12 mouse cellular contexts compared by ENCODE assay signal in genomic region chr2:30918780-30919329, GRCm38 (mm10). TPM values are rescaled to one million over a fixed set of nuclear protein-coding genes. Genes with fewer than 3 reads are reported as not detected.
A peak's percentile ranks its signal among the peaks of the same experiment; 100 is the strongest.
DNase-seq lines count a peak whose midpoint lies in the region; ATAC-seq and TF ChIP-seq lines count a peak whose summit lies in the region.
"Had no signal": no experiment of that assay in that cellular context is flagged by ENCODE, and none has a peak within 500 bp of the region (broad histone marks: within the 10 kb centered on the region; RNA-seq: fewer than 3 reads in every experiment).

No protein-coding gene starts in this region.

- no peaks in the 10 kb centered on the region for H3K27me3 ChIP-seq in hindbrain, embryonic 10.5 days (ENCODE audit: insufficient read depth, poor library complexity, severe bottlenecking)
- H3K27me3 ChIP-seq in hindbrain, postnatal 0 days (ENCODE audit: insufficient read depth, low read length), result no peaks in the 10 kb centered on the region
- H3K27me3 ChIP-seq in C2C12 (ENCODE audit: control insufficient read depth, insufficient read depth, insufficient read length), result no peaks in the 10 kb centered on the region
- no peaks in the 10 kb centered on the region for H3K27me3 ChIP-seq in kidney, embryonic 16.5 days (ENCODE audit: insufficient read depth, low read length)
- H3K27me3 ChIP-seq: hindbrain, embryonic 13.5 days; limb, embryonic 13.5 days; Patski had no signal

- H3K79me3 ChIP-seq in C2C12 (ENCODE audit: low read depth), result no peaks in the 10 kb centered on the region

- H3ac ChIP-seq in C2C12 (ENCODE audit: control insufficient read depth, insufficient read length, low read depth), result no peak overlapping the region

- H3K9ac ChIP-seq in hindbrain, postnatal 0 days (replicated peaks; ENCODE audit: low read length), result no peak overlapping the region
- no peak overlapping the region for H3K9ac ChIP-seq in kidney, embryonic 16.5 days (replicated peaks; ENCODE audit: low read length)
- H3K9ac ChIP-seq: hindbrain, embryonic 13.5 days had no signal

- H3K79me2 ChIP-seq in C2C12 (ENCODE audit: control insufficient read depth, insufficient read depth), result no peaks in the 10 kb centered on the region

- no peaks in the 10 kb centered on the region for H3K9me3 ChIP-seq in hindbrain, embryonic 10.5 days
- no peaks in the 10 kb centered on the region for H3K9me3 ChIP-seq in hindbrain, postnatal 0 days (ENCODE audit: low read length)
- no peaks in the 10 kb centered on the region for H3K9me3 ChIP-seq in kidney, embryonic 16.5 days (ENCODE audit: low read length)
- H3K9me3 ChIP-seq: hindbrain, embryonic 13.5 days; limb, embryonic 13.5 days had no signal

- no peak overlapping the region for H3K4me2 ChIP-seq in hindbrain, postnatal 0 days (ENCODE audit: low read depth, low read length)
- H3K4me2 ChIP-seq in kidney, embryonic 16.5 days (replicated peaks; ENCODE audit: low read depth, low read length), result no peak overlapping the region
- H3K4me2 ChIP-seq: hindbrain, embryonic 13.5 days; limb, embryonic 13.5 days had no signal

- TF ChIP-seq CTCF in hindbrain, postnatal 0 days (IDR thresholded peaks at IDR 0.05; ENCODE audit: low read depth), result no peak
- no peak for TF ChIP-seq CTCF in C2C12 (IDR thresholded peaks at IDR 0.05; ENCODE audit: control insufficient read depth, insufficient read depth, insufficient read length)

- H3K36me3 ChIP-seq in hindbrain, embryonic 10.5 days, result no peaks in the 10 kb centered on the region
- no peaks in the 10 kb centered on the region for H3K36me3 ChIP-seq in hindbrain, postnatal 0 days (ENCODE audit: insufficient read depth, low read length)
- H3K36me3 ChIP-seq in C2C12 (ENCODE audit: control insufficient read depth, insufficient read depth), result no peaks in the 10 kb centered on the region
- H3K36me3 ChIP-seq in kidney, embryonic 16.5 days (ENCODE audit: insufficient read depth, low read length), result no peaks in the 10 kb centered on the region
- H3K36me3 ChIP-seq: hindbrain, embryonic 13.5 days; limb, embryonic 13.5 days had no signal

- H3K4me1 ChIP-seq in hindbrain, embryonic 10.5 days (replicated peaks), result peaks cover 30% of the 10 kb centered on the region
- no peaks in the 10 kb centered on the region for H3K4me1 ChIP-seq in hindbrain, postnatal 0 days (ENCODE audit: insufficient read depth, low read length)
- H3K4me1 ChIP-seq in kidney, embryonic 16.5 days (ENCODE audit: insufficient read depth, low read length), result peaks cover 8% of the 10 kb centered on the region; the same call in 1 of the 2 replicates

- H3K4me3 ChIP-seq in hindbrain, embryonic 10.5 days, result no peak overlapping the region
- no peak overlapping the region for H3K4me3 ChIP-seq in hindbrain, postnatal 0 days (ENCODE audit: low read length)
- no peak overlapping the region for H3K4me3 ChIP-seq in C2C12 (ENCODE audit: insufficient read depth, poor library complexity, severe bottlenecking)
- H3K4me3 ChIP-seq in kidney, embryonic 16.5 days (ENCODE audit: low read length), result no peak overlapping the region
- H3K4me3 ChIP-seq: hindbrain, embryonic 13.5 days; limb, embryonic 13.5 days had no signal

- DNase-seq in hindbrain, embryonic 10.5 days (ENCODE audit: low spot score), result peak; percentile 50
- DNase-seq in hindbrain, postnatal 0 days (ENCODE audit: low spot score), result no peak
- DNase-seq in embryo, embryonic 10 days (ENCODE audit: low spot score), result peak; percentile 69
- DNase-seq in T-cell, adult 2 months (ENCODE audit: low spot score), result no peak
- DNase-seq in gastrocnemius, adult 18-20 months (ENCODE audit: low spot score), result no peak
- no peak for DNase-seq in left cerebral cortex, adult 11 months (ENCODE audit: low spot score)
- DNase-seq: thymus, postnatal 14 days had no signal

- ATAC-seq in hindbrain, postnatal 0 days, result no peak
- ATAC-seq in kidney, embryonic 16.5 days (ENCODE audit: low FRiP score, low TSS enrichment), result peak; percentile 57; the same call in 1 of the 2 replicates
- ATAC-seq: Patski had no signal

- WGBS in hindbrain, embryonic 10.5 days, result 54% methylated on average over 8 of the region's 8 CpGs
- 61% methylated on average over 8 of the region's 8 CpGs for WGBS in hindbrain, postnatal 0 days
- 45% methylated on average over 8 of the region's 8 CpGs for WGBS in kidney, embryonic 16.5 days

- H3K27ac ChIP-seq in hindbrain, embryonic 10.5 days, result peak overlapping the region; percentile 60
- H3K27ac ChIP-seq in hindbrain, postnatal 0 days, result no peak overlapping the region
- peak overlapping the region; percentile 45 for H3K27ac ChIP-seq in kidney, embryonic 16.5 days (ENCODE audit: low read length)
- H3K27ac ChIP-seq: hindbrain, embryonic 13.5 days; limb, embryonic 13.5 days had no signal

TF ChIP-seq in C2C12, 6 proteins besides CTCF, POLR2A, EP300 and RAD21:
- TF ChIP-seq FOSL1 (IDR thresholded peaks at IDR 0.05; ENCODE audit: insufficient read depth, low read length, poor library complexity, severe bottlenecking) (no peak), MYOG (IDR thresholded peaks at IDR 0.05; ENCODE audit: control insufficient read depth, extremely low read depth, insufficient read length) (no peak), CEBPB (IDR thresholded peaks at IDR 0.05; ENCODE audit: low read depth) (no peak), MAX (IDR thresholded peaks at IDR 0.05) (no peak), USF1 (IDR thresholded peaks at IDR 0.05; ENCODE audit: low read depth) (no peak), MYOD1 (IDR thresholded peaks at IDR 0.05; ENCODE audit: control insufficient read depth, insufficient read length, low read depth) (peak; percentile 23)

RNA-seq across cellular contexts. Expression of gene Ptges, which starts 10.8 kb away (rescaled TPM):
- polyA plus RNA-seq in hindbrain, embryonic 10.5 days (2016; fragmentation: Nextera tagmentation; extraction: Ambion mirVana), result 10.8 and 13.3 TPM in 2 replicates
- total RNA-seq in hindbrain, postnatal 0 days (2014; rRNA removed), result 3.6 and 13.3 TPM in 2 replicates
- 8.4 and 9.0 TPM in 2 replicates for polyA plus RNA-seq in hindbrain, postnatal 0 days (2015; fragmentation: Nextera tagmentation; extraction: Ambion mirVana)
- 0.70 TPM for polyA plus RNA-seq in C2C12 (2012; fragmentation: generic; extraction: Trizol)
- polyA plus RNA-seq in kidney, embryonic 16.5 days (2015; fragmentation: Nextera tagmentation; extraction: Ambion mirVana), result 19.1 and 25.2 TPM in 2 replicates
- total RNA-seq in gastrocnemius, adult 18-20 months (2021), result 1 to 10 TPM; 2.9 to 4.0 TPM

RNA-seq across cellular contexts. Expression of gene Tor1b, which starts 33.9 kb away (rescaled TPM):
- polyA plus RNA-seq in hindbrain, embryonic 10.5 days (2016; fragmentation: Nextera tagmentation; extraction: Ambion mirVana), result 19.1 and 23.8 TPM in 2 replicates
- 22.9 and 25.4 TPM in 2 replicates for total RNA-seq in hindbrain, postnatal 0 days (2014; rRNA removed)
- polyA plus RNA-seq in hindbrain, postnatal 0 days (2015; fragmentation: Nextera tagmentation; extraction: Ambion mirVana), result 18.7 and 20.4 TPM in 2 replicates
- polyA plus RNA-seq in C2C12 (2012; fragmentation: generic; extraction: Trizol), result 30.5 TPM
- polyA plus RNA-seq in kidney, embryonic 16.5 days (2015; fragmentation: Nextera tagmentation; extraction: Ambion mirVana), result 38.9 and 40.4 TPM in 2 replicates
- total RNA-seq in gastrocnemius, adult 18-20 months (2021), result 10 to 100 TPM; 21.7 to 24.6 TPM

RNA-seq across cellular contexts. Expression of gene Tor1a, which starts 48.9 kb away (rescaled TPM):
- 82.4 and 84.1 TPM in 2 replicates for polyA plus RNA-seq in hindbrain, embryonic 10.5 days (2016; fragmentation: Nextera tagmentation; extraction: Ambion mirVana)
- total RNA-seq in hindbrain, postnatal 0 days (2014; rRNA removed), result 62.4 and 64.0 TPM in 2 replicates
- 81.5 and 83.2 TPM in 2 replicates for polyA plus RNA-seq in hindbrain, postnatal 0 days (2015; fragmentation: Nextera tagmentation; extraction: Ambion mirVana)
- 59.2 TPM for polyA plus RNA-seq in C2C12 (2012; fragmentation: generic; extraction: Trizol)
- polyA plus RNA-seq in kidney, embryonic 16.5 days (2015; fragmentation: Nextera tagmentation; extraction: Ambion mirVana), result 80.3 and 83.9 TPM in 2 replicates
- total RNA-seq in gastrocnemius, adult 18-20 months (2021), result 1 to 10 TPM; 6.4 to 7.1 TPM

Comparison
In these comparisons a context has a peak if more than half of its experiments do, and no peak if none do; other contexts are left out.
1. DNase-seq: peak in hindbrain, embryonic 10.5 days (single experiment) and embryo, embryonic 10 days (single experiment); none in hindbrain, postnatal 0 days (single experiment), T-cell, adult 2 months (single experiment), gastrocnemius, adult 18-20 months (single experiment) and left cerebral cortex, adult 11 months (single experiment).